Mouse (Mus musculus): ENCODE measurements at regions not wholly inside any gene's neighbourhood (a gene's known extent, or its start where the extent isn't known, plus 50 kb on each side); places are given as distances from the start of the nearest gene placed in this dataset.

DNA sequence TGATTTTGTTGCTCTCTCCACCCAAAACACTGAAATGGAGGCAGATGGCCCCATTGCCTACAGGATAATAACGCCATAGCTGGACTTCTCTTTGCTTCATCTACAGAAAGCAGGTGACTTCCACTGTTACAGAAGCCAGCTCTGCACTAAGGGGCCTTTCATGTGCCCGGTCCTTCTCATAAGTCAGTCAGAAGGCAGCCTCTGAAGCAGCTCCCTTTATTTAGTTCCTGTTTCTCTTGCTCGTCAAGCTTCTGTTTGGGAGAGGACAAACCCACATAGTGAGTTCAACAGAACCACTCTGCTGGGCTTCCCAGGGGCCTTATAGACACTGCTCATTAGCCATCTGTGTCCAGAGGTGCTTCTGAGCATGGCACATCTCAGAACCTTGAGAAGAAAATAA lies 205.1 kb upstream of the Hhip start:
- no peak for DNase-seq (ENCODE audit: low read depth)

DNA sequence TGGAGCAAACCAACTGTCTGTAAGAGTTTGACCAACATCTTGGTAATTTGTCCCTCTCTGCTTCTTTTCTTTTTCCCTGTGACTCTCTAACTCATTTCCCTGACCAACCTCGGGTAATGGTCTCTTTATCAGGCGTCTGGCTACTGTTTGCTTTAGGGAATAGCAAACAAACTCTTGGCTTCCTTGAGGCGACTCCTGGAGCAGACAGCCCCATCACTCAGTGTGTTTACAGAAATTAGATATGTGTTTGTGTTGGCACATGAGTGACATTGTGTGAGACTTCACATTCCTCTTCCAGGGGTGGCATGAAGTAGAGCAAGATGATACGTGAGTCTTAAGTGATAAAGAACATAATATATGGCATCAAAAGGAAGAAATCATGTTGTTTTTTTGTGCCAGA lies 195.7 kb upstream of the Hhip start:
- no peak for DNase-seq (ENCODE audit: low read depth)

GRCm38 (mm10) chr8:80251595-80251994 lies 193.8 kb upstream of the Hhip start:
- no peak for DNase-seq (ENCODE audit: low read depth)

DNA sequence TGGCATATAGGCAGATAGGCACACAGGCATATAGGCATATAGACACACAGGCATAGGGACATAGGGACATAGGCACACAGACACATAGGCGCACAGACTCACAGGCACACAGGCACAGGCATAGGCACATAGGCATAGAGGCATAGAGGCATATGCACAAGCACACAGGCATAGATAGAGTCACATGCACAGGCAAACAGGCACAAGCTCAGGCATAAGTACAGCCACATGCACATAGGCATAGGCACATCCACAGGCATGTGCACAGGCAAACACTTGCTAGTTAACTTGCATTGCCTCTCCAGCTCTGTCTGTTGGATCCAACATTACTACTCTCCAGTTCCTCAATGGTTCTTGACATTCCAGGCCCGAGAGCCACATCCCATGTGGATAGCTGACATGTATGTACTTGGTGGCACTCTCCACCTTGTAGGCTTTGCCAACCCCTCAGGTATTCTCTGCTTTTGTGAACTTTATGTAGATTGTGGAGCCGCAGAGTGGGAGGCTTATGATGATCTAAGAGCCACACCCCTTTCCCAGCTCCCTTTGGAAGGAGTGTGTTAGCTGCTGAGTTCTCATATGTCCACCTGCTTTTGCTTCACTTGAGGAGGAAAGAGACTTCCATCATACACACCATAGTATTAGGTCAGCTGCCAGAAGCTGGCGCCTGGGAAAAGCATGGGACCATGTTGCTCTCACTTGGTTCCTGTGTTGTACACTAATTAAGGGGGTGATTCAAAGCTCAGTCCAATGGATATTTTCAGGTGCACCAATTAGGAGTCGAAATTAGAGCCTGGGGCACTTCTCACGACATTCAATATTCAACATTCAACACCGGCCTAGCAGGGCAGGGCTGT lies 192.7 kb upstream of the Hhip start:
- DNase-seq (ENCODE audit: low read depth): no peak

DNA sequence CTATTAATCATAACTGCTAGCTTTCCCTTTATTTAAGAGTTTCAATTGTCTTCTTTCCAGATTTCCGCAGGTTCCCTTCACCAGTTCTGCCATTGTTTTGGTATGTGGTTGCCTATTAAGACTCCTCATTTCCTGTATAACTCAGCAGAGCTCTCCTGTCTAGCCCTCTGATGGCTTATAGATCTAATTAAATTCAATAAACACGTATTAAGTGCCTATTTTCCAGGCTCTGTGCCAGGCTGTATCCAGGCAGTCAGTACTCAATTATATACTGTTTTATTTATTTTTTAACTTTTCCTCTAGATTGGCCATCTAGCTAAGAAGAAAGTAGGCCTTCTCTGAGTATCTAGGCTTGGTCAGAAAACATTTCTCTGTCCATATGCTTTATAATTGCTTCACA lies 192.0 kb upstream of the Hhip start:
- no peak for DNase-seq (ENCODE audit: low read depth)

- no peak for DNase-seq (ENCODE audit: low read depth)
Measured at GRCm38 (mm10) chr8:80239879-80240278, 182.1 kb upstream of the Hhip start.

GRCm38 (mm10) chr8:80210361-80210760 lies 152.6 kb upstream of the Hhip start:
- no peak for DNase-seq (ENCODE audit: low read depth)

- no peak for DNase-seq (ENCODE audit: low read depth)
Measured at GRCm38 (mm10) chr8:80204678-80205654, 147.2 kb upstream of the Hhip start.

DNA sequence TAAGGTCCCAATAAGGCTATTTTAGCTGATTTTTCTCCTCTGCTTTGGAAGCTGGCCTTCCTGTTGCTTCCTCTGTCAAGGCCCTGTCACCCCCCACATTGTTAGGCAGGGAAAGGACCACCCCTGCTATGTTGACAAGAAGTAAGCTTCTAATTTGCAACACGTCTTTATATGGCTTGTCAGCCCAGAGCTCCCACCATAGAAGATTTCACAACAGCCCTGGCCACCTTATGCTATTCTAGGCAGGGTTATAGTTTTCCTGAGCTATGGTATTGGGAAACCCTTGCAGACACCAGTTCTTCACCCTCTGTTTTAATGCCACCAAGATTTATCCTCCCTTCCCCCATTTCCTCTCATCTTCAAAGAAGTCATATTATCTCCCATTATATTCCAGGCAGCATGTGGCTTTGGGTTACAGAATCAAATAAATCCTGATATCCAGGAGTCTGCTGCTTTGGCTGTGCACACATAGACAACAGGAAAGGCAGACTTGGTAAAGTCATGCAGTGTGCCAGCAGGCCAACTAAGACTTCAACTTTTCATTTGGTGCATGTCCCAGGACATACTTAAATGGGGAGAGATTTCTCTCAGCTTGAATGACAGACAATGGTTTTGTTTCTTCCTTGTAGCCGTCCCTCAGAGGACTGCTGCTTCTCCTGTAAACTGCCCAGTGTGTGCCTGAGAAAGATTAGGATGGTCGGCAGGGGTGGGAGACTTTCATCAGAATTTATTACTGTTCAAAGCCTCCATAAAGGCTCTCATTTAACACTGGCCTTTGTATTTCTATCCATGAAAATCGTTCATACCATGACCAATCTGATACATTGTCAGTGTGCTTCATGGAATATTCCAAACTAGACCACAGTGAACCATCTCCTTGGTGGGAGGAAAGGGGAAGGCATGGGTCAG lies 146.2 kb upstream of the Hhip start:
- DNase-seq (ENCODE audit: low read depth): no peak

DNA sequence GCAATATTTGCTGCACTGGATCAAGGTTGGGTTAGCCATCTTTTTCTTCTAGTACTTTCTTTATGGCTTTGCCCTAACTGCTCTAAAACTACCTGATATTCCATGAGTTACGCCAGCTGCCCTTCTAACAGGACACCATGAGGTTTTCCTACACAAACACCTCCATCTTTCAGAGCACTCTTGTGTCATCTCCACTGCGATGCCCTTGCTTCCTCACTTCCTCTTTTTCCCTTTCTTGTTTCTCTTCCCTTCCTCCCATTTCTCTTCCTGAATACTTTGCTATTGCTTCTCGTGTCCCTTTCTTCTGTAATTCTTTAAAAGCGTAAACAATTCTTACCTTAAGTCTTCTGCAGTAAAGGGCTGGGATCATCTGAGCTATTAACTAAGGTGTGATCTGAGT lies 139.9 kb upstream of the Hhip start:
- DNase-seq (ENCODE audit: low read depth): no peak

DNA sequence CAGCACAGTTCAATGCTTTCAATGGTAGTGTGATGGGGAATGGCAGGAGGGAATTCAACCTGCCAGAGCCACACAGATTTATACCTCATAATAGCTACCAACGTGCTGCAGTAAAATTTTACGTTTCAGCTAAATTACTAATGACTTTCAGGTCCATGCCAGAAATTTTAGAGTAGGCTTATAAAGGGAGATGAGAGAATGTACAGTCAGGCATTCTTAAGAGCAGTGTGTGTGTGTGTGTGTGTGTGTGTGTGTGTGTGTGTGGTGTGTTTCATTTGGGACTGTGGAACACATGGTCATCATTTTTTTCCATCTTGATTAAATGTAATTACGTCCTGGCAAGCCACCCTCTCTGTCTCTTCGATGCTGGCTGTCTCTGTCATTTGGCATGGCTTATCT lies 132.7 kb upstream of the Hhip start:
- DNase-seq (ENCODE audit: low read depth): no peak

- DNase-seq (ENCODE audit: low read depth): no peak
Measured at GRCm38 (mm10) chr8:80189797-80190509, 132.1 kb upstream of the Hhip start.

- no peak for DNase-seq (ENCODE audit: low read depth)
Measured at GRCm38 (mm10) chr8:80185286-80185685, 127.5 kb upstream of the Hhip start.

GRCm38 (mm10) chr8:80168688-80169087 lies 110.9 kb upstream of the Hhip start:
- DNase-seq (ENCODE audit: low read depth): no peak

DNA sequence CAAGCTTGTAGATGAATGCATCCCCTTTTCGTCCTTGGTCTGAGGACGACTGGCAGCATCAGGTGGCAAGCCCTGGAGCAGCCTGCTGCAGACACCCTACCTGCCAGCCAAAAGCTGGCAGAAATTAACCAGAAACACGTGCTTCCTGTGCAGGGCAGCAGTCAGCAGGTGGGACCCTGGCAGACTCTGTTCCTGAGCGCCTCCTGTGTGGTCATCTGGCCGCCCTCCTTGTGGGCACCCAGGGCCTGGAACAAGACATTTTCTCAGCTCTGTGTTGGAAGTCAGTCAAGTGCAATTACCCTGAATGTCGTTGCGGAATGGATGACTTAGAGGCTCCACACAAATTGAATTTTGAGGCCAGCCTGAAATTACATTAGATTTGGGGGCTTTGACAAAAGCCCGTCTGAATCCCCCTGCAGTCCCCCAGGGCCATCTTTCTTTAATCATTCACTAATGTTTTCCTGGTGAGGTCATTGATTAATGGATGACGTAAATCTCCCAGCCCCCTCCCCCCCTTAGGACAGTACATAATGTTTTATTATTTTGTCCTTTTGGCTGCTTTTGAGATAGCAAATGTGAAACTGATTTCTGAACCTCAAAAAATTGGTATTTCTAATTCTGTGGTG lies 91.8 kb upstream of the Hhip start:
- DNase-seq (ENCODE audit: low read depth): no peak

- DNase-seq (ENCODE audit: low read depth): no peak
Measured at GRCm38 (mm10) chr8:80147929-80148328, 90.1 kb upstream of the Hhip start.

- no peak for DNase-seq (ENCODE audit: low read depth)
Measured at GRCm38 (mm10) chr8:80138481-80138880, 80.7 kb upstream of the Hhip start.

- no peak for DNase-seq (ENCODE audit: low read depth)
Measured at GRCm38 (mm10) chr8:80120378-80120965, 62.7 kb upstream of the Hhip start.

- no peak for DNase-seq (ENCODE audit: low read depth)
Measured at GRCm38 (mm10) chr8:80117328-80117727, 59.5 kb upstream of the Hhip start.

Measured in naive thymus-derived CD4-positive, alpha-beta T cell, adult 2 months (primary cell).